Mouse (Mus musculus): ENCODE results near the gene Gabbr2. TPM values are rescaled to one million over a fixed set of nuclear protein-coding genes. Genes with fewer than 3 reads are reported as not detected.

Gene Gabbr2
- total RNA-seq, 2 experiments from 2014 or later, result 0.27 to 0.35 TPM

DNA sequence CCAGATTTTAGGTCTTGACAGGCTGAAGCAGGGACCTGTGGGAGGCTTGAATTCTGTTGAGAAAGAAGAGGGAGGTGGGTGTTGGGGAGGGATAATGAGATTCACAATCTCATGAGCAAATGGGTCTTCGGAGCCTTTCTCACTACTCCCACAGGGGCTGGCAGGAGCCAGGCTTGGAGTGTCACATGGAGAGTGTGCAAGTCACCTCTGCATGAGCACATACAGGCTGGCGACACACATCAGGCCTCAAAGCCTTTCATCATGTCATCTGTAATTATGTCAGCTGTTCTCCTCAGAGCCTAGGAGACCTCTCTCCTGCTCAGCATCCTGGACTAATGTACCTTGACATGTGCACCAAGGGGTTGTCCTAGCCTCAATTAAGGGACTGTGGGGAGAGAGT, 219.1 kb downstream of the Gabbr2 start:
- DNase-seq (ENCODE audit: low spot score in 2 of 2), result no peak

DNA sequence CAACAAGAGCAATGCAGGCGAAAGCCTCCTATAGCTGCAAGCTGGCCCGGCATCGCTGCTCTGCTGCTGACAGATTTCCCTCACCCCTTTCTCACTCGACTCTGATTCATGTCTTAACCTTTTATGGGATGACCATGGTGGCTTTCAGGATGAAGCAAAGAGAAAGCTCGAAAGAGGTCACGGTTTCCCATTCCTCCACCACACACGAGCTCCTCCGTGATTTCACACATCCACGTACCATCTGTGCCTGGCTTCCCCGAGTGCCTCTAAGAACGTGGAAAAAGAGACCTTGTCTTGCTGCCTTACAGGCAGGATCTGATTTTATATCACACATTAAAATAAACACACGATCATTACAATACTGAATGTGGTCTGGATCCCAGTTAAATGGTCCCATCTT, 220.6 kb downstream of the Gabbr2 start:
- no peak for DNase-seq (ENCODE audit: low spot score in 2 of 2)

- no peak for DNase-seq (ENCODE audit: low spot score in 2 of 2)
Measured at GRCm38 (mm10) chr4:46770635-46771034, 221.0 kb downstream of the Gabbr2 start.

- DNase-seq (ENCODE audit: low spot score in 2 of 2), result no peak
Measured at GRCm38 (mm10) chr4:46770090-46770489, 221.6 kb downstream of the Gabbr2 start.

GRCm38 (mm10) chr4:46766326-46766725, 225.3 kb downstream of the Gabbr2 start:
- no peak for DNase-seq (ENCODE audit: low spot score in 2 of 2)

GRCm38 (mm10) chr4:46759838-46760237, 231.8 kb downstream of the Gabbr2 start:
- DNase-seq (ENCODE audit: low spot score in 2 of 2), result no peak

DNA sequence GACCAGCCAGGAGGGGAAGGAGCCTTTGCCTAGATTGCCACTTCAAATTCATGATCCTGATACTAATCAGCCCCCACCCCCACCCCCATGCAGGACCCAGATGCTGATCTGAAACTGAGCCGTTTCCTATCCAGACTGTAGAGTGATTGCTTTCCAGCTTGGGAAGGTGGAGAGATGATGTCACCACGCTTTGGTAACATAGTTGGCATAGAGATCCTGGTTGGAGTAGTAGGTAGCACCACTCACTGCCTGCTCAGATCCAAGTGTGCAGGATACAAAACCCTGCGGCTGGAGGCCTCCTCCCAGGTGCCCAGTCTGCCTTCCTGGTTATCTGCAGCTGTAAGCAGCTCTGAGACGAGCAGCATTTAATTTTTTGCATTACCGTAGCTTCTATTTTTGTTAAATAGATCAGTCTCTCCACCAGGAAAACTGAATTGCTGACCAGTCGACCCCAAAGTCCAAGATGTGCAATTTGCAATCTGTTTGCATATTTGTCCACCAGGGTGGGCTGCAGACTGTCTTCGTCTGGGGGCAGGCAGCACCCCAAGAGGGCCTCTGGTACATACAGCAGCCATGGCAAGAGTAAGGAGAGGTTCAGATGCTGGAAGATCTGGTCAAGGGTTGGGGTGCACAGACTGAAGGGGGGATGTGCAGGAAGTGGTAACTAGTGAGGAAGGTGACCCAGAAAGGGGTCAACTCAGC, 233.2 kb downstream of the Gabbr2 start:
- DNase-seq (ENCODE audit: low spot score in 2 of 2), result no peak

- no peak for DNase-seq (ENCODE audit: low spot score in 2 of 2)
Measured at GRCm38 (mm10) chr4:46754407-46755194, 237.1 kb downstream of the Gabbr2 start.

DNA sequence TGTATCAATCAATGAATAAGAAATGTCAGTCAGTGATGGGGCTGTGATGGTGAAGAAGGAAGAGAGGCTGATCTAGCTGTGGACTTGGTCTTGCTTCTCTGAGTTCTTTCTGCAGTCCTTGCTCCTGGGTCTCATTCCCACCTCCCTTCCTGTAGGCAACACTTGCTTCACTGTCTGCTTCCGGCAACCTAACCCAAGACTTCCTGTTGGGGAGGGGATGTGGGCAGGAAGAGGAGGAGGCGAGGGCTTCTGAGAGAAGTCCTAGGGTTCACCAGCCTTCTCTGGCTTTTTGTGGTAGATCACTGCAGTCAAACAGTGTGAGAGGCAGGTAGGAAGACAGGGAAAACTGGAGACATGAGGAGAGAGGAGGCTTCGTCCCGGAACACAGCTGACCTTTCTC, 239.4 kb downstream of the Gabbr2 start:
- DNase-seq (ENCODE audit: low spot score in 2 of 2), result no peak

DNA sequence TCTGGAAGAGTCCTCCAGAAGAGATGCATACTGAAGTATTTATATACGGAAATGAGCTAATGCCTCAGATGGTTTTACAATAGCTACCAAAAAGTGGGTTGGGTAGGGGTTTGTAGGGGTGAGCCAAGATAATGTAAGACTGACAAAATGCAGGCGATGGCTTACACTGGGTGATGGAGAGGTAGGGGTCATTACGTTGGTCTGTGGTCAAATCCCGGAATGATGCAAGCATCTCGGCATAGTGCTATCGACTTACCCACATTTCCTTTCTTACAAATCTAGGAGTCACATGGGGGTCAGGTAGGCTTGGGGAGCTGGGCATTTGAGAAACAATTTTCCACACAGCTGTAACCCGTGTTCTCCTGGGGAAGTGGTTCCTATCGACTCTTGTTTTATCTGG, 242.7 kb downstream of the Gabbr2 start:
- no peak for DNase-seq (ENCODE audit: low spot score in 2 of 2)

DNA sequence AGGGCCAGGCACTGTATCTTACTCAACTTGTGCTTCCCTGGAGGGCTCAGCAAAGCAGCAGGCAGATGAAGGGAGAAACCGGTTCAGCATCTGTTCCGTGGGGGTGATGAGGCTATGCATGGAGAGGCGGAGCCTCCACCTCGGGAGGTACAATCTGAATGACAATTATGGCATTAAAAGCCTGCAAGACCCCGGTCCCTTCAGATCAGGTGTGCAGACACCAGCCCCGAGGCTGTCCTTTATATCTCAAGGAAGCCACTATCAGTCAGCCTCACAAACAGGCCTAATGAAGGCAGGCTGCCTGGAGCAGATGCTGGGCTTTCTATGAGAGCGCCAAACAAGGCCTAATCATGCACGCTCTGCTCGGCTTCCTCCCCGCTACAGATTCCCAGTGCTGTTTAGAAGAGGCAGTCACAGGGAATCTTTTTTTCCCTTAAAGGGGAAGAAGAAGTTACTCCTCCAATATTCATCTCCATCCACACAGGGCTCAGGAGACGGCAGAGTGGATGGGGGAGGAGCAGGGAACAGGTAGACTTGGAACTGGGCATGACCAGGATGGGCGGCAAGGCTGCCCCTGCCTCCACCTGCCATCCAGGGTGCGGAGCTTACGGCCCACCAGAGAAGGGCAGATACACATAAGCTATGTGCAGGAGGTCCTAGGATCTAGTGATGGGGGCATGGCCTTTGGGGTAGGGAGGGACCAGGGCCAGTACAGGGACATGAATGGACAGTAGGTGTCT, 244.5 kb downstream of the Gabbr2 start:
- DNase-seq (ENCODE audit: low spot score in 2 of 2), result no peak

DNA sequence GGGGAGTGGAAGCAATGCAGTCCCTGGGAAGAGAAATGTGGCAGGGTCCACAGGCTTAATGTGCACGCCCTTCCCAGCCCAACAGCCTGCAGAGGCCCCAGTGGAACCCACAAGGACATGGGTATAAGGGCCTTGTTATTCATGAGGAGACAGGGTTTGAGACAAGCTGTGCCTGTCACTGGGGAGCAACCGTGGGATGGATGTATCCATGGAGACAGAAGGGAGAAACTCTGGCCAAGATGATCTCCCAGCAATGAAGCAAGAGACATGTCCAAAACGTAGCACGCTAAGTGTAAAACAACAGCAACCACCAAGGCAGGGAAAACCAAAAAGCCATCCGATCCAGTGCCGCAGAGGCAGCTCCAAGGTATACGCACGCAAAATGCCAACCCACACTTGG, 246.1 kb downstream of the Gabbr2 start:
- DNase-seq (ENCODE audit: low spot score in 2 of 2), result no peak

- no peak for DNase-seq (ENCODE audit: low spot score in 2 of 2)
Measured at GRCm38 (mm10) chr4:46744583-46745155, 247.0 kb downstream of the Gabbr2 start.

DNA sequence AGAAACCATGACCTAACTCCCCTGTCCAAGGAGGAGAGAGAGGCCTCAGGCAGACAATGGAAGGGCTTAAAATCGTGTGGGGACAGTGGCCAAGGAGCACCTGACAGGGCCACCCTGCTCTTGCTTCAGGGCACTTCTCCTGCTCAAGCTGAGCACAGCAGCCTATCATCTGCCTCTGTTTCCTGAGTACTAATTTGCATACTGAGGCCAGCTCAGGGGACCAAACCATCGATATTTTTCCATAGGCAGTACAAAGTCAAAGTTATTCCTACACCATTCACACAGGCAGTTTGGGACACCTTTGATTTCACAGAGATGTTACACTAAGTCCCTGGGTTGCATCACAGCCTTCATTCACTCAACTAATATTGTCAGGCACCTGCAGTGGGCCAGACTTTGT, 249.1 kb downstream of the Gabbr2 start:
- no peak for DNase-seq (ENCODE audit: low spot score in 2 of 2)

DNA sequence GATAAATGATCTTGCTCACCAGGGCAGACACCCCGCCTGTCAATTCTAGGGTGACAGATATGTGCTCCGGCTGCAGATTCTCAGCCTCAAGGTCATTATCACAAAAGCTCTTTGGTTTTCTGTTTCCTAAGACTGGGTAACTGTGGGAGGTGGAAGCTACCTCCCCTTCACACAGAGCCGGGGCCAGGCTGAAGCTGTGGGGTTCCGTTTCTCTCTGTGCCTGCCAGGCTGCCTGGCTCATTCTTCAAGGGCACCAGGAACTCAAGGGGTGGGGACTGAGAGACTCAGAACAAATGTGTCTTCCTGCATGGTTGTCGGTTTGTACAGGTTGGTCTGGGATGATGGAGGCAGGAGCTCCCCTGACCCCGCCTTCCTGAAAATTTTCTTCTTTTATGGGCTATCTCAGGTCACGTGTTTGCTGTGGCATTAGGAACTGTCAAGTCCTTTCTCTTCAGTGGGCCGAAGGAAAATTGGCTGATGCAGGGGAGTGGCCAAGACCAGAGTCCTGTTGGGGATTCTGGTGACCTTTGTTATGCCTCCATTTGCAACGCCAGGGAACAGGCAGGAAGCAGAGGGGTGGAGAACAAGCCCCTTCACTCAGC, 254.7 kb downstream of the Gabbr2 start:
- no peak for DNase-seq (ENCODE audit: low spot score in 2 of 2)

GRCm38 (mm10) chr4:46734906-46735305, 256.8 kb downstream of the Gabbr2 start:
- no peak for DNase-seq (ENCODE audit: low spot score in 2 of 2)

DNA sequence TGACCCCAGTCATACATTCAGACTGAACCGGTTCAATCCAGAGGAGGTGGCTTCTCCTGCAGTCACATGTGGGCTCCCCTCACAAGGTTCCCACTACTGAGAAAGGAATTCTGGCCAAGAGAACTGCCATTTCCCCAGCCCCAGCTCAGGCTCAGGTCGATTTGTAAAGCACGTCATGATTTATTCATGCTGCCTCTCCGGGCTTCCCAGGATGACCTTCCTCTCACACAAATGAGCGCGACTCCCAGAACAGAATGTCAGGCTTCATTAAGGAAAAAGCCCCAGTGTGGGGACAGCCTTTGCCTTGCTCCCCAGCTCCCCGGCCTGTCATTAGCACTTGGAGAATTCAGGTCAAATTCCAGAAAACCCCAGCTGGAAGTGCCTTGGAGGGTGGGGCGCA, 260.1 kb downstream of the Gabbr2 start:
- no peak for DNase-seq (ENCODE audit: low spot score in 2 of 2)

DNA sequence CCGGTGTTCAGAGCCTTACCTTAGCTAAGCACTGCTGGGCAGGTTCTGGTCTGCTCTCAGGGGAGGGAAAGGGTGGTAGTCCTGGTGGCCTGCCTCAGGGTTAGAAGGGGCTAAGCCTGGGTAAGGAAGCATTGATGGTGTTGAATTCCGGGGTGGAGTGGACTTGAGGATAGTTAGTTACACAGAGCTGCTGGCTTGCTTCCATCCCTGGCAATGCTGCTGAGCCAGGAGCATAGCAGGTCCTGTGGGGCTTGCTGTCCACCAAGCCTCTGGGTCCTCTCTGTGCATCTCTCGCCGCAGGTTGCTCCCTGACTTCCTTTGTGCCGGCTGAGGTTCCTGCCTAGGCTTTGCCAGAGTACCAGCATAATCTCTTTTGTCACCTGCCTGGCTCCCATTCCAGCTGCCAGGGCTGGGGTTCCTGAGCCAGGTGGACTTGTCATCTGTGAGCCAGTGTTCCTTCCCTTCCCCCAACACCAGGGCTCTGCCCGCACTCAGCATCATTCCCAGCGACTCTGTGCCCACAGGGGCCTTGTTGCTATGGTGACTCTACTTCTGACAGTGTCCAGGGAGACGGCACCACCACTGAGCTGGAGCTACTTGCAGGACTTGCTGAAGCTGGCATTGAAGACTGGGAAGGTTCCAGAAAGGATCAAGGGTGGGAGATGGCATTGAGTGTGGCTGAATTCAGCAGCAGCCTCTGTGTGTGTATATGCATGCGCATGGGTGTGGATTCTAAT, 262.2 kb downstream of the Gabbr2 start:
- DNase-seq (ENCODE audit: low spot score in 2 of 2), result no peak

GRCm38 (mm10) chr4:46728231-46728630, 263.4 kb downstream of the Gabbr2 start:
- no peak for DNase-seq (ENCODE audit: low spot score in 2 of 2)

DNA sequence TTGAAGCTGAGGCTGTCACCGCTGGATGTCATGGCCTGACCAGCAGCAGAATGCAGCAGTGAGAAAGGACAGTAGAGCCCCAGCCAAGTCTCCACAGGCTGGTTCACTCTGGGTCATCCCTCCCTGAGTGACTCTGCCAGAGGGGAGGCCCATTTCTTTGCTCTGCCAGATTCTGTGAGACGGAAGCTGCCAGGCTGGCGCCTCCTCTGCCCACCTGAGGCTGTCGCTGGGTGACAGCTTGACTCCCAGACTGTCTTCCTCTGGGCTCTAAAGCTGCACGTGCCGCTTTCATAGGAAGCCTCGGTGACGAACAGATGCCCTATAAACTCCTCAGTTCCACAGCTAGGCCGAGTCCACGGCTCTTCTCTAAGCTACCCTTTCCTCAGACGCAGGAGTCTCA, 264.5 kb downstream of the Gabbr2 start:
- no peak for DNase-seq (ENCODE audit: low spot score in 2 of 2)
